Mouse (Mus musculus): ENCODE data around the gene Slc34a3.

Slc34a3 gene

GRCm38 (mm10) chr2:25224766-25225752 is 9.1 kb downstream of the Slc34a3 start:
- DNase-seq, result peak; percentile 100

GRCm38 (mm10) chr2:25224492-25224765 is 9.7 kb downstream of the Slc34a3 start, which contains the start of gene Tubb4b:
TSS of gene Tubb4b (minus strand) at chr2:25224702.
- DNase-seq, result no peak

DNA sequence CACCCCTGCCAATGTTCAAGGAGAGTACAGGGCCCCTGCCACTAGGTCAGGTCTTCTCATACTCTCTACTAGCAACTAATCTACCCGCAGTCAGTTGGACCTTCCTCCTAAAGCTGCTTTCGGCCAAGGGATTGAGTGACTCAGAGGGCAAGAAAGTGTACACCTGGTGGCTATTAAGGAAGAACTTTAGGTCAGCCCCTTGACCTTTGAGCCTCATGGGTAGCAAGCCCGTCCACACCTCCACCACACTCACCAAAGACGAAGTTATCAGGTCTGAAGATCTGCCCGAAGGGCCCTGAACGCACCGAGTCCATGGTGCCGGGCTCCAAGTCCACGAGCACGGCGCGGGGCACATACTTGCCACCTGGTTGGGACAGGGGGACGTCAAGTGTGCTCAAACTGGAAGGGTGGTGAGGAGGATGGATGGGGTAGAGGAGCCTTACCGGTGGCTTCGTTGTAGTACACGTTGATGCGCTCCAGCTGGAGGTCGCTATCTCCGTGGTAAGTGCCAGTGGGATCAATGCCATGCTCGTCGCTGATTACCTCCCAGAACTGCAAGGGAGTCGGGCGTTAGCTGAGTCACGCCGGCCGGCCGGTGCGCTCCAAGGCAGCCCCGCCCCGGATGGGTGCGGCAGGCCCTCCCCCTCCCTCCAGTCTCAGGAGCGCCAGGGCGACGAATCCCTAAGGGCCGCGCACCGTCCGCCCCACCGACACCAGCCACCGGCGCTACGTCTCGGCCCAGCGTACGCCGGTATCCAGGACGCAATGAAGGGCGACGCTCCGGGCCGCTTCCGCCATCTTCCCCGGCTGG is 10.3 kb downstream of the Slc34a3 start:
- DNase-seq, result peak; percentile 85

- DNase-seq, result no peak
Measured at GRCm38 (mm10) chr2:25221331-25221772, 12.8 kb downstream of the Slc34a3 start.

GRCm38 (mm10) chr2:25218445-25218844 is 15.7 kb downstream of the Slc34a3 start, which contains the start of gene Fam166a:
TSS of gene Fam166a (plus strand) at chr2:25218745.
- no peak for DNase-seq

DNA sequence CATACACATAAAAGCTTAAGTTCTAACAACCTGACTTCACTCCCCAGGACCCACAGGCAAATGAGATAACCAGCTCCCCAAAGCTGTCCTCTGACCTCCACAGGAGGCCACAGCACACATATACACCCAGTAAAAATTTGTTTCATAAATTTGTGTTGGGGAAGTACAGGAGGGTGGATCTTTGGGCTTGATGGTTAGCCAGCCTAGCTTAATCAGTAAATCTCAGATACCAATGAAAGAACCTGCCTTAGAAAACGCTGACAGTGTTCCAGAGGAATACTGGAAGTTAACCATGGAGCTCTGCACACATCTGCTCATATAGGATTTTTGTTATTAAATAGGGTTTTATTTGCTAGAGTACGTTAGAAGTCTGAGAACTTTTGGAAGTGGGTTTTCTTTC is 16.5 kb downstream of the Slc34a3 start:
- no peak for DNase-seq

DNA sequence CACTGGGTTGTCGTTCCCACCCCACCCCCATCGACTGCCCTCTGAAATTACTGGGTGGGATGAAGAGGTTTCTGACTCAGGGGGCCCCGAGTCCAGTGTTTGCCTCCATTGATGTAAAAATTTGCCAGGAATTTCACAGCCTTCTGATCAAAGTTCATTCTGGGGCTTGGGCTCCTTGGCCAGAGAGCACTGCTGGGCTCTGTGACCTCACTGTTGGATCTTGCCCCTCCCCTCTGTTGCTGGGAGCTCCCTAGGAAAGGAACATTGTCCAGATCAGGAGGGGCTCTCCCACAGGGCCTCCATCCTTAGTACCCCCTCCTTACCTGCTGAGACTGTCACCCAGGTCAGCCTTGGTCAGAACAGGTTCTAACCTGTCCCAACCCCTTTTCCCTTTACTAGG is 19.7 kb downstream of the Slc34a3 start, which contains the start of gene Stpg3:
Gene Stpg3 (minus strand): TSS at position 194 of the 400 bp plus-strand sequence.
- peak; percentile 68 for DNase-seq

DNA sequence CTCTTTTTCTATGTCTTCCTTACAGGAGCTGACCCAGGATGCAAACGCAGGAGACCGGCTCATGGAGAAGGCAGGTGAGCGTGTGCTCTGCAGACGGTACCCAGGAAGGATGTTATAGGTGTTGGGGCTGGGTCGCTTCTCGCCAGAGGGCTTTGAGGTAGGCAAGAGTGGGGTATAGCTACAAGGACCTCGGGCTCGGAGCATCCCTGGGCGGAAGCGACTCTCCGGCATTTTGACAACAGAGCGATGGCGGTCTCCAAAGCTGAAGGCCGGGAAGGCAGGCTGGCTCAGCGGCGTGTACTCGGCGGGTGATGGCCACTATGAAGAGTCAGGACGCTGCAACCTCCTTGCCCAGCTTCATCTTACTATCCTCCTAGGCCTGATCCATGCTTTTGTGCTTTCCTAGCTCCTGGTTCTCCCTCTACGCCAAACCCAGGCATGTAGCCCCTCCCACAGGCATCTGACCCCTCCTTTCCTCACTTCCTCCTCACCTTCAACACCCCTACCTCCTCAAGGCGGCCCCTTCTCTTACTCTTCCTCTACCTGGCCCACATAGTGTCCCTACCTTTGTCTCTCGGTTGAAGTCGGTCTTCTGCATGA is 20.8 kb downstream of the Slc34a3 start:
- no peak for DNase-seq

DNA sequence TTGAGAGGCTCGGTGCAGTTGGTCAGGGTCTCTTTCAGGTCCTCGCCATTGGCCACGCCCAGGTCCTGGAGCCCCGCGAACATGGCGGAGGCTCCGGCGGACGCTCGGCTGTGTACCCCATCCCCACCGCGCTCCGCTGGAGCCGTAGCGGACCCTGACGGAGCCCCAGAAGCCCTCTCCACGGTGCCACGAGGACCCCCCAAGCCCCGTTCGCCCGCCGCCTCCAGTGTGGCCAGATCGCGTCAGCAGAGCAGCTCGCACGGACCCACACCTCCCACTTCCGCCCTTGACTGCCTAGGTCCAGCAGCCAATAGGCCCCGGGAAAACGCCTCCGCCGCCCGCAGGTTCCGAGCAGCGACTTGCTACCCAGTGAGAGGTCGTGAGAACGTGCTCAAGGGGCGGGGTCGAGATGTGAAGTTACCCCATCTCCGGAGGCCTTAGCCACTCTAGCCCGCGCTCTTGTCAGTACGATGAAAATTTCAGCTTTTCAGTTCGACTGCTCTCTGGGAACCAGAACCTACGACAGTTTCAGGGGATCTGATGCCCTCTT is 23.0 kb downstream of the Slc34a3 start, which contains the start of gene Nelfb:
Gene Nelfb (minus strand): TSS at position 369 of the 550 bp plus-strand sequence.
- DNase-seq, result peak; percentile 89

DNA sequence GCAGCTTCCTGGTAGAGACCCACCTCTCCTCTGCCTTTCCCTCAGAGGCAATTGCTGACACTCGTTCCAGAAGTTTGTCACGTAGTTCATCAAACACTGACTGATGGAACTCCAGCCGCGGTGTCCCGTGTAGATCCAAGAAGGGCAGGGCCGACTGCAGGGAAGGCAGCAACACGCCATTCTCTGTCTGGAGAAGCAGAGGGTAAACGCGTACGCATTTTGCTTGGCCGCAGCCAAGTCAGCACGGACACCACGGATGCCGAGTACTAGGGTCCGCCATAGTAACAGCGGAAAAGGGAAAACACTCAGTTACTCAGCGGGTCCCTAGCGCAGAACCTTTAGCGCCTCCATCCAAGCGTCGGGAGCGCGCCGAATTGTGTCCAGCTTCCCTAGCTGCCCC is 23.5 kb downstream of the Slc34a3 start:
- DNase-seq, result no peak

DNA sequence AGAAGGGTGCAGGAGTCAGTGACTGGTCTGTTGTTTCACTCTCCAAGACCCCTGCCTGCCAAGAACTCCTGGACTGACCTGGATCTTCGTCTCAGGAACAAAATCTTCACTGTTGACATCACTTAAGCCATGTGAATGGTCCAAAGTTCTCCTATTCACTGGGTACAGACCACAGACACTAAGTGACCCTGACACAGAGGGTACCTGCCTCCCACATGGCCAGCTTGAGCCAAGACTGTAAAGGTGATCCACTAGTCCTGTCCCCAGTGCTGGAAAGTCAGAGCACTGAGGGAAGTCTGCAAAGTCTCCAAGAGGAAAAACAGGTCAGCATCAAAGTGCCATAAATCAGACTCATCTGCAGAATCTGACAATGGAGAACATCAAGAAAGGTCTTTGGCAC is 26.6 kb downstream of the Slc34a3 start:
- DNase-seq, result no peak

DNA sequence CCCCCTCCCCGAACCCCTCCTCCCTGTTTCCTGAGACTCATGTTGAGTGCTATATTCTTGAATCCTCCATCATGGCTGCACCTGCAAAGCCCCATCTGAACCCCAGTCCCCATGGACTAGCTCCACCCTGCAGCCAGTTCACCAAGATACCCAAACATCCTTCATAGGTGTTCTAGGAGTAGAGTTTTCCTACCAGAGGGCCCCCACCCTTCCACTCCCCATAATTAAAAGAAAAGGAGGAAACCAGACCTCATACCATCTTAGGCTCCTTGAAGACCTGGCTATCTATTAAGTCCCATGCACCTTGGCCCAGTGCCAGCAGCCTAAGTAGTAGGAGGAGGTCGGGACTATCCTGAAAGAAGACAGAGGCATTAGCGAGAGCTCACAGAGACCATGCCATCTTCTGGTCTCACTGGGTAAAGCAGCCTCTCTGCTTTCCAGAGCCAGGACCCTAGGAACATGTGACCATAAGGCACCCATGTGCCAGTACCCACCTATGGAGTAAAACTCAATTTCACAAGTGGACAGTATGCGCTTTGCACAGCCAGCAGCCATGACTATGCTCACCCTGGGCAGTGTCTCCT is 30.4 kb downstream of the Slc34a3 start:
- no peak for DNase-seq

DNA sequence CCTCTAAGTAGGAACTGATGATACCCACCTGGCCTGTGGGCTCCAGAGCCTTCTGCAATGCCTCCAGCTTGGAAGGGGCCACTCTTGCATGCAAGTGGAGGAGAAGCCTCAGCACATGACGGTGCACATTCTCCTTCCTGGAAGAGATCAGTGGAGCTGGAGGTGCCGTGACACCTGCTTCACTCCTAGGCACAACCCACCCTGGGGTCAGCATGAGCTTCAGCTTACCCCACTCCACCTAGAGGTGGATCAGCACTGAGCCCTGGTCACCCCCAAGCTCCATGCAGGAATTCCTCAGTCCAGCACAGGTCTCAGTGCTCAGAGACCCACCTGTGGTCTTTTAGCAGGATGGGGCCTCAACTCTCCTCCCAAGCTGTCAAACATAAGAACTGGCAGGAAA is 33.5 kb downstream of the Slc34a3 start:
- DNase-seq, result no peak

GRCm38 (mm10) chr2:25197946-25198345 is 36.2 kb downstream of the Slc34a3 start:
- no peak for DNase-seq

GRCm38 (mm10) chr2:25197191-25197590 is 37.0 kb downstream of the Slc34a3 start:
- no peak for DNase-seq

DNA sequence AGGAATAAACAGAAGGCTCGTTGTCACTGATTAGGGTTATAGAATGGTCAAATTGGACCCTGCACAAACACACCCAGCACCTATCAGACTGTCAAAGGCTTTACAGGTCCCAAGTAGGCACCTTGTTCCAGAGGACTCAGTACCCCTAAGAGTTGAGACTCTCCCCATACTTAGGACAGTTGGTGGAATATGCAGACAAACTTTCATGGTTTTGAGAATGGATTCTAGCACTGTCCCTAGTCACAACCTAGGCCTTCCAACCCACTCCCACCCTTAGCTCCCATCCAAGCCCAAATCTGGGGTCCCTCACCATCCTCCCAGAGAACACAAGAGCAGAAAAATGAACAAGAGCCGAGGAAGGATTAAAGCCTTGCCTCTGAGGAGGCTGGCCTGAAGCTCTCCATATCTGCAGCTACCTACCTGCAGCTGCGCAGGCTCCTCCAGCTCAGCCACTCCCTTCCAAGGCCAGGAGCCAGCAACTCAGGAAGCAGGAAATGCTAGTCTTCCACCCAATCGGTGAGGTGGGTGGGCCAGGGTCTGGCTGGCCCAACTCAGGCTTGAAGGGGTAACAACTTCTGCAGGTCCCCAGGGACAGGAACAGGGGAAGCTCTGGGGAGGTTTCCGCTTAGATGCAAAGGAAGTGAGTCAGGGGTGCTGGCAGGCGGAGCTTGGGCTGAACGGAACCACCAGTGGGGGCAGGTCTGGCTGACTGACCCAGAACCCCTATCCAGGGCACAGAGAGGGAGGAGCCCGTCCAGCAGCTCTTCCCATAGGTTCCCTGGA is 37.8 kb downstream of the Slc34a3 start, which contains the start of gene Tor4a:
Gene Tor4a (minus strand): TSS at position 715 of the 783 bp plus-strand sequence.
- peak; percentile 94 for DNase-seq

GRCm38 (mm10) chr2:25195211-25196156 is 38.7 kb downstream of the Slc34a3 start:
- DNase-seq, result peak; percentile 82

- no peak for DNase-seq
Measured at GRCm38 (mm10) chr2:25194486-25195171, 39.5 kb downstream of the Slc34a3 start.

DNA sequence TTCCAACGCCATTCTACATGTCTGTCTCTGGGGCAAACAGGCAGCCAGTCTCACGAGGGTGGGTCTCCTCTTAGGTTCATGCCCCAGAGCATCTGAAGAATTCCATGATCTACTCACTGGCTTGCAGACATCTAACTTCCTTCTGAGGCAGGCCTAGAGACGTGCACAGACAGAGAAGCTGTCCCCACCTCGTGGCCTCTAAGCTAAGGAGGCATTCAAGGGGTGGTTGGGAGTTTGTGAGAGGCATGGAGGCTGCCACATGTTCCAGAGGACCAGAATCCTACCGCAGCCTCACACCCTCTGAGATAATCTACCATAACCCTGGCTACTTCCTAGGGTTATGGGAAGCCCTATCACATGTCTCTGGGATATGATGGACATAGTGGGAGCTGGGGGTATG is 40.2 kb downstream of the Slc34a3 start:
- no peak for DNase-seq
